Mouse (Mus musculus) right cerebral cortex, adult 2 months (tissue): ENCODE measurements at regions not wholly inside any gene's neighbourhood (a gene's known extent, or its start where the extent isn't known, plus 50 kb on each side); places are given as distances from the start of the nearest gene placed in this dataset.
A peak's percentile ranks its signal among the peaks of the same experiment; 100 is the strongest.

Experiments
- DNase-seq, 2 experiments: peaks; one replicate each; pipeline ENCODE4 v3.0.0; 2021 to 2022; ENCODE audit warnings: low spot score in 2 of 2

DNA sequence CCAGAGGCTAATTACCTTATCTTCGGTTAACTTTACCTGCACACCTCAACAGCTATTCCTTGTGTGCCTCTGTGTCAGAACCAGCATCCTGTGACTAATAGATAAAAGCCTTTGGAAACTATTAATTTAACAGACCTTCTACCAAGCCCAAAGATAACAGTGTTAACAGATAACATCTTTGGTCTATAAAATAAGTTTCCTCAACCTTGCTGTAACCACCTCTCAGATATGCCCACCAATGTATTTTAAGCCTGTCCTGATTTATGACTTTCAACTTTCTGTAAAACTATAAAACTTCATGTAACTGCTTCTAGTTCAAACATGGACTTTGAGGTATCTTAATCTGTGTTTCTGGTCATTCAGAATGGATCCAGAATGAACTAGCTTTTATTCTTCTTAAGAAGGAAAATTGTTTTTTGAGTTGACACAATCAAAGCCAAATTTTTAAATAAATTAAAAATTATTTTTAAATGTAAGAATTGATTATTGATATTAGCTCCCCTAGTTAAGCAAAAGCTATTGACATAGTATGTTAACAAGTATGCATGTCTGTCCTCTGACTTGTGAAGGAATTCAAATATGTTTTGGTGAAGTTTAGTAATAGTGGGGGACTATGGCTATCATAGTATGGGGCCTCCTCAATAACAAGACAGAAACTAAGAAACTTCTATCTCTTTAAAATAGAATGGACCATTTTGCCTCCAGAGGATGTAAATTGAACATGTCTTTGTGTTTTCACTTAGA lies 238.7 kb upstream of the Marcks start:
- DNase-seq, result no peak

DNA sequence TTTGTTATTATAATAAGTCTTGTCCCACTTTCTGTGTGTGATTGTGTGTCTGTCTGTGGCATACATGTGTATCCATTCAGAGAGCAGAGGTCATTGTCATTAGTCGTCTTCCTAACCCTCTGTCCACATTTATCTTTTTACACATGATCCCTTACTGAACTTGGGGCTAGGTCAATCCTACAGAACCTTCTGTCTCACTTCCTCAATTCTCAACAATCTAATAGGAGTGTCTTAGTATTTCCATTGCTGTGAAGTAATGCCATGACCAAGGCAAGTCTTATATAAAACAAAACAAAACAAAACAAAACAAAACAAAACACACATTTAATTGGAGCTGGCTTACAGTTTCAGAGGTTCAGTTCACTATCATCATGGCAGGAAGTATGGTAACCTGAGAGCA lies 237.5 kb upstream of the Marcks start:
- DNase-seq, result no peak

DNA sequence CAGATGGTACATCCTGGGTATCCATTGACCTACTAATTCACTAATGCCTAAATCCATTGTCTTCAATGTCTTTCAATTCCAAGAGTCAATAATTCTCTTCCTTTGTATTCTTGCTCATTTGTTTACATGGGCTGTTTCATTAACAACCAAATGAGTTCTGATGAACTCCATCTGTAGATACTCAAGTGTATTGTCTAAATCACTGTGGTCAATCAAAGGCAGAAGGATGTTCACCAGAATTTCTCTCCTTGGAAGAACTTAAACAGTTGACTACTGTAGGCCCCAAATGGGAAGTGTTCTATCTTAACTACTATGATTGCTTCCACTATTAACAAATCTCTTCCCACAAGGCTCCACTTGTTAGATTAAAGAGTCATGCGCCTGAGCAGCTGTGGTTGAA lies 236.9 kb upstream of the Marcks start:
- DNase-seq, result no peak

DNA sequence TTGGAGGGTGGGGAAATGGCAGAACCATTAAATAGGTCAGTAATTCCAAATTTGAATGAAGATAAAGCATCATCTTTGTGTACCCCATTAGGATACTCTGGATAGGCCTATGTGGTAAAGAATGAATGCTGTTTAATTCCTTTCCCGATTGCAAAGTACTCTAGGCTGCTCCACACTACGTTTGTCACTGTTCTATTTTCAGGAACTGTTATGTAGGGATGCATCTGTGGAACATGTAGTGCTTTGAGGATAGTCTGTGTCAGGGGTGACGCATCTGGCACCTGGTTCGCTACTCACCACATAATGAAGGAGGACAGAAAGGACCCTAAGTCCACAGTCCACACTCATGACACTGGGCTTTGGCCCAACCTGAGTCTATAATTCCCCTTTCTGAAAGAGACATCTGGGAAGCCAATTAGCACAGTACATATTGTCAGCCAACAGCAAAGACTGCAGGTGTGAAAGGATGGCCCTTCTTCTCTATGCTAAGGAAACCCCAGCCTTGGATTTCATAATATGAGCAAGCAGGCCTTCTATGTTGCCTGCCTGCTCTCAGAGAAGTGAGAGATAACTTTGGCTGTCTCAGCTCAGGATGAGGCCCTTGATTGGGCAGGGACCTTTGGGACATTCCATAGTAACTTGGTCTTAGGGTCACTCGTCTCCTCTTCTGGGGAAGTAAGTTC lies 230.4 kb upstream of the Marcks start:
- no peak for DNase-seq

DNA sequence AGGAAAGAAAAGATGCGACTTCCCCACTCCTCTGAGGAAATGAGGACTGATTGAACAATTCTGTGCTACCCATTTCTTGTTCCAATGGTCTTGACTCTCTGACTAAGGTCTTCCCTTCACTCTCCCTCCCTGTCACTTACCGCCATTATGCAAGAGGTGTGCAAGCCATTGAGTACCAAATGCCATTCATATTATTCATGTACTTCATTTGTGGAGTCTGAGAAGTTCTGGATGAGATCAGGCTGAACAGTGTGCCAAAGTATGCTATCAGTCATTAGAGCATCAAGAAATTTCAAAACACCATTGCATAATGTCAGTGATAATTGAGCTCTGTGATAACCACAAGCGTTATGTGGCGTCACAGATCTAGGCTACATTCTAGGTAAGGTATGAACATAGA lies 229.1 kb upstream of the Marcks start:
- DNase-seq, result no peak

DNA sequence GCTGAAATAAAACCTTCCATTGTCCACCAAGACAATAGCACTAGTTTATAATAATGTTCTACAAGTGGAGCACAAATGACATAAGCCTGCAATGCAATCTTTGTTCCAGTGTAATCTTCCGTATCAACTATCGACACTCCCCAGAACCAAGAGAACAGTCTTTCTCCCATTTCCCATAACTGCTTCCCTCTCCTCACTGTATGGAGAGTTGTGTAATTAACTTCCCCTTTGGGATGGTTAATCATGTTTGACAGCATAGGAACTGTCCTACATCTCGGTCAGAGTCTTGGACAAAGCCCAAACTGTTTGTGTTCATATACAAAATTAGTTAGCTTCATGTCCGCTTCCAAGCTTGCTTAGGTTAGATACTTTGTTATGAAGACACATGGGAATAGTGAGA lies 225.8 kb upstream of the Marcks start:
- no peak for DNase-seq

DNA sequence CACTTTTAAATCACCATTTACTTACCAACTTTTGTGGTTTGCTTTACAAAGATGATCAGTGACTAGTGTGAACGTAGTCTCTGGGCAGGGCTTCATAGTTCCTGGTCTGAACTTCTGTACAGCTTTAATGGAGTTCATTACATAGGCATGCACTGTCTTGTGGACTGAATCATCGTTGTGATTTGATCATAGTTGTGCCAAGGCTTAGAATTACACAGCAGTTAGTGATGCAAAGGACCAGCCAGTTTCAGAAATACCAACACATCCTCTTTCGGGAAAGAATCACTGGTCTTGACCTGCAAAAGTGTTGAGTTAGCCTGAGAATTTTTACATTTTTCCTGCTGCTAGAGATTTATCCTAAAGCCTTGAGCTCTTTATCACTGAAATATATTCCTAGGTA lies 222.3 kb upstream of the Marcks start:
- DNase-seq, result no peak

DNA sequence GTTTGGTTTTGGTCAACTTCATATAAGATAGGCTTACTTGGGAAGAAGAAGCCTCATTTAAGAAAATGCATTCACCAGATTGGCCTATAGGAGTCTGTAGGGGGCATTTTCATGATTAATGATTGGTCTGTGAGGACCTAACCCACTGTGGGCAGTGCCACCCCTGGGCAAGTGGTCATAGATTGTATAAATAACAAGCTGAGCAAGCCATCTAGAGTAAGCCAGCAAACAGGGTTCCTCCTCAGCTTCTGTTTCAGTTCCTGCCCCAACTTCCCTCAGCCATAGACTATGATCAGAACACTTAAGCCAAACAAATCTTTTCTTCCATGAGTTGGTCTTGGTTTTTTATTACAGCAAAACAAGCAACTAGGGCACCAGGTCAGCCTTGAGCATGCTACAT lies 220.2 kb upstream of the Marcks start:
- DNase-seq, result no peak

DNA sequence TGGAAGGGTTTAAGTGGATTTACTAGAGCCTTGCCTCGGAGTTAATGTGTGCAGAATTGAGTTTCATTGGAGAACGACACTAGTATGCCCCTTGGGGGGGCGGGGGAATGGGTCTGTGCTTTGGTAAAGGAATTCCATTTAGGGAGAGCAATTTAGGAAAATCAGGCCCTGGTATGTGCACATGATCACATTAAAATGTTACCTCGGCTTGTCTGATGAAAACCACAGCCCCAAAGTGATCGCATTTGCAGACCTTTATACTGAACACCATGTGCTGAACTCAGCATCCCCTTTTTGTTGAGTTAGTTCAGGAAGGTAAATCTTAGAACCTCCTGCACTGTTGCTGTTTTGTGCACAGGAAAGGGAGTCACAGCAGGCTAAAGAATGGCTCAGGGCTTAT lies 219.6 kb upstream of the Marcks start:
- DNase-seq, result no peak

DNA sequence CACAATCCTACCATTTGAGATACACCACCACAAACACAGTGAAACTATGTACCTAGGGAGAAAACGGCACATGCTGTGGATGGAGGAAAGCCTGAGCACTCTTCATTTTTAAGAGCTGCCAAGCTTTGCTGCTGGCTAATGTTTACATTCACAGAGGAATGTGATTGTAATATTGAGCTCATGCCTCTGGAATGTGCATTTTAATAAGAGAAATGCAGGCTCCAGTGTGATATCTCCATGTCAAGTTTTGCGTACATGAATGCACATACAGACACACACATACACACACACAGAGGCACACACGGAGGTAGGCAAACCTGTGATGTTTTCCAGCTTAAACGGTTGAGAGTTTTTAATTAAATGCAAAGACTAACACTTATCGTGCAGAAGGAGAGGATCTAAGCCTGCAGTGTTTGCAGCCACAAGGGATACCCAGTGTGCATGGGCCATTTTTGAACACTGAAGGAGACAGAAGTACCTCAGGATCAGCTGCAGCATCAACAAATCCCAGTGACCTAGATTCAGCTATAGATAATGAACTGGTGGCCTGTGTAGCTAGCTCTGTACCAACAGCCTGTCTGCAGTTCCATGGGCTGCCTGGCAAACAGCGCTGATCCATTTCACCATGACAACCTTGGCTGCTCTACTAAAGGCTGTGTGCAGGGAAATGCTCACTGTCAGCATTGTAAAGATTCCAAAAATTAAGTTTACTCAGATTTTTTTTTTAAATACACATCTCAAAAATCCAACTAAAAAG lies 218.8 kb upstream of the Marcks start:
- DNase-seq, result peak; percentile 49 to 63

DNA sequence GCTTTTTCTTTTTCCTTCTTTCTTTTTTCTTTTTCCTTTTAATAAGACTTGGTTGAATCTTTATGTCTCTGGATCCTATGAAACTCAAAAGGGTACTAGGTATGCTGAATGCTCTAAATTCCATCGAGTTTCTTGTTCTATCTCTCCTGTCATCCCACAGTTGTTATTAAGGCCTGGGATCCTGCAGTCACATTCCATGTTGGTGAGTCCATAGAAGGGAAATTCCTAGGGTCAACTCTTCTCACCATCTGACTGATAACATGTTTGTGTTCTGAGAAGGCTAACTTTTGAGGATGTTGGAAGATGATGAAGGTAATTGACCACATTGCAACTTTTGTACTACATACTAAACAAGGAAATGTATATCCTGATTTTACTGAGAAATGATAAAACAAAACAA lies 210.5 kb upstream of the Marcks start:
- no peak for DNase-seq

DNA sequence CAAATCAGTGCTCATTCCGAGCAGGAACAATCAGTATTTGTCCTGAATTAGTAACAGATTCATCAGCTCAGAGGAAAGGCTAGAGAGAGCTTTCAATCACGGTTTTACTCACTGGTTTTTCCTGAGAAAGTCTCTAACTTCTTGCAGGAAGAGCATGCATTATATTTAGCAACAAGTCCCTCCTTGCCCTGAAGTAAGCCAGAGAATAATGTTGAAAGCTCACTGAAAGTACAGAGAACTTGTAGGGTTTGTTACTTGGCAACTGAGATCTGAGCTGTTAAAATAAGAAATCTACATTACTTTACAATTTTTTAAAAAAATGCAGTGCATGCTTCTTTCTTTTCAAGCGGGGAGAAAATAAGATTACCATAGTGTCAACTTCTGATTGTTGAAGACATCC lies 209.7 kb upstream of the Marcks start:
- no peak for DNase-seq

DNA sequence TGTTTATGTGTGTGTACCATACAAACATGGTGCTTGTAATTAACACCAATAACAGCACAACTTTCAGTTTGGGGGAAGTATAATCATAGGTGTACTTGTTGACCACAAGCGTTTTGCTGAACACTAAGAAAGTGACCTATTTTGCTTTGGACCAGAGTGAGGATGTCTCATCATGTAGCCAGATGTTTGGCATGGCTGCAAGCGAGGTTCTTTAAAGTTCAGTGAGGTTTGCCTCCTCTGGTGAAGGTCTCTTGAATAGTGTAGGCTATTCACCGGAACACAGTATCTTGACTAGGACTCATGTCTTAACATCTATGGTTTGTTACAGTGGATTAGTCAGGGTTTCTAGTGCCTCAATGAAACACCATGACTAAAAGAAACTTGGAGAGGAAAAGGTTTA lies 208.9 kb upstream of the Marcks start:
- DNase-seq, result no peak

DNA sequence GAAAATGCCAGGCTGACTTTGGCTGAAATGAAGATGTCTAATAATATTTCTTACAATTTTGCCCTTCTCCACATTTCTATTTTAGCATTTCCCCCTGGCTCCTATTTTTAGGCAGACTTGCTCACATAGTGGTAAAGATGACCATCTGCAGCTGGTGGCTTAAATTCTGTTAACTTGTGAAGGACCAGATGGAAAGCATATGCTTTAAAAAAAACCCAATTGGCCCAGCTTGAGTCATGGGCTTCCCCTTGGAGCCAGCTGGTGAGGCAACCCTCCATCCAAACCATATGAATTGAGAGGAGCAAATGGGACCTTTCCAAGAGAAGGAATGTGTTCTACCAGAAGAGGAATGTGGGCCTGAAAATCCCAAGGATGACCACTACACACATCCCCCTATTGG lies 204.0 kb upstream of the Marcks start:
- peak in 1 of 2 experiments; percentile 24 for DNase-seq

DNA sequence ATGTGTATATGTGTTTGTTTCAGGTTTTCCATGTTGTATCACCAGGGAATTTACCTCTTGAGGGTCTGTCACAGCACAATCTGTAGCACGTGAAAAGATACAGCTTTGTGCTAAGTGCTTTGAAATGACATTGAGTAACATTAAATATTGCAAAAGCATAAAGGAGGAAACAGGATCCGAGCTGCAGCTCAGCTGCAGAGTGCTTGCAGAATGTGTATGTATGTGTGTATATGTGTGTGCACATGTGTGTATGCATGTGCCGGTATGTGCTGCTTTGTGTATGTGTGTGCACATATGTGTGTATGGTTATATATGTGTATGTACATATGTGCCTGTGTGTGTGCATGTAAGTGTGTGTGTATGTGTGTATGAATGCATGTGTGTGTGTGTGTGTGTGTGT lies 200.9 kb upstream of the Marcks start:
- no peak for DNase-seq

DNA sequence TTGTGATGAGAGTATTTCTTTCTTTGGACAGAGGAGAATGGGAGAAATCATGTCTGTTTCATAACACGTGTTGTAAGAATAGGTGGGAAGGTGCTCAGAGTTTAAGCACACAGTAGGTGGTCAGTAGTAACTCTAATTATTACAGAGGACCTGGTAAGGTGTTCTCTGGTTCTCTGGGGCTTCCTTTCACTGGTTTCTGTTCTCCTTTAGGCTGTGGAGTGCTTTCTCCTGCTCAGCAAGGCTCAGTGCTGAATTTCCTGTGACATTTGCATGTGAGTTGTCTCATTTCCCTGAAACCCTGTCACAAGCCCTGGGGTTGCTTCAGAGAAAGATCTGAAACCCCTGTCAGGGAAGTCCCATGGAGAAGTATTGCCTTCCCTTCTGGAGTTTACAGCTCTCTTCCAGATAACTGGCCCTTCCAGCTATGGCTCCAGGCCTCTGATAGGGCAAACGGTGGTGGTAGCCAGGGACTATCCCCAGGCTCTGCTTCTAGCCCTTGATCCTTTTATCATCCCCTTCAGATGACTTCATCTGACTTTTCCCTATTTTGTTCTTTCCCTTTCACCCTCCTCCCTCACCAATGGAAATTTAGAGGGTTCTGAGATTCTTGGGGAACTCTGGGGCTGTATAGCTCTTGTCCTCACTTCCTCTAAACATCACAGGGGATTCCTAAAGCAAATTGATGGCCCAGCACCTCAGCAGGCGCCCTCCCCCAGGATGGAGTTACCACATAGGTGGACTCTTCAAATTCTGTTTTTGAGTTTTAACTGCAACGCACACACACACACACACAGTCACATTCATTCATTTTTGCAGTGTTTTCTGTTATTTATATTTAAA lies 199.6 kb upstream of the Marcks start:
- no peak for DNase-seq

DNA sequence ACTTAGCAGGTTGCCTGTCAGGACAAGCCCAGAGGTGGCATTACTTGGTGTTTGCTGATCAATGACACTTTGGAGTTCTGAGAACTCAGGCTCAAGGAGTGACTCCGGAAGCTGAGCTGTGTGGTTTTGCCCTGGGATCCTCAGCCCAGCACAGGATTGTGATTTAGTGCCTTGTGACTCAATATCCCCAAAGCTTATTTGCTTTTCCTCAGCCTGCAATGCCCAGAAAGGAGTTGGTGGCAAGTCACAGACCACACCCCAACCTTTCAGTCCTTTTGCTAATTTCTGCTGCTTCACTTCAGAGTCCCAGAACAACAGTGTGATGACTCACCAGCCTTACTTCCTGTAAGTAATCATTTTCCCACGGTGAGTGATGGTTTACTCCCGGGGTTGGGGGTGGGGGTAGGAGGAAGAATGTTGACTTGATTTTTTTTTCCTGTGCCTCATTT lies 198.5 kb upstream of the Marcks start:
- no peak for DNase-seq

DNA sequence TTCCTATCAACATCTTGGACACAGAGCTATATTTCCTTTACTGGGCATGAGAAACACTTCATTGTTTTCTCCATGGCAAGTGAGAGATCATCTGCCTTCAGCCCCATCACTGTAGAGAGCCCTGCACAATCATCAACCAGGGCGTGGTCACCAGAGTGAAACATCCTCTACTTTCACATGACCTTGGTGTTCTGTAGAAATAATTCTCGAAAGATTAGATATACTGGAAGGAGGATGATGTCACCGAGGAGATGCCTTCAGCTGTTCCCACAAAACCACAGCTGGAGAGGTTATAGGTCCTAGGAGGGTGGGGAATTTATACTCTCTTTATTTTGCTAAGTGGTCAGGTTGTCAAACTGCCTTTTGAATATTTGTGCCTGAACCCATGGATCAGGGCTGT lies 196.4 kb upstream of the Marcks start:
- DNase-seq, result no peak

DNA sequence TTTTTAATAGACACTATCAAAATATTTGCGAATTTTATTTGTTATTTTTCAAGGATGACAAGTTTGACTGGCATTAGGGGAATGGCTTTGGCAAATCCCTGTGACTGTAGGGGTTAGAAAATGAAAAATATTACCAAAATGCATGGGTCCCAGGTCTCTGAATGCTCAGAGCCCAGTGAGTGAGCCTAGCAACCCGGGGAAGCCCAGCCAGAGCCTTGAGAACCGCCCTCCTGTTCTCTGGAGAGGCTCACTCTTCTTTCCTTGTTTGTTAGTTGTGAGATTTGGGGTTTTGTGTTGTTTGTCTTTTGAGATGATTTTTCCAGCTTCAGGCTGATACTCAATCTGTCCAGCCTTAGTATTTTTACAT lies 187.4 kb upstream of the Marcks start:
- DNase-seq, result no peak

DNA sequence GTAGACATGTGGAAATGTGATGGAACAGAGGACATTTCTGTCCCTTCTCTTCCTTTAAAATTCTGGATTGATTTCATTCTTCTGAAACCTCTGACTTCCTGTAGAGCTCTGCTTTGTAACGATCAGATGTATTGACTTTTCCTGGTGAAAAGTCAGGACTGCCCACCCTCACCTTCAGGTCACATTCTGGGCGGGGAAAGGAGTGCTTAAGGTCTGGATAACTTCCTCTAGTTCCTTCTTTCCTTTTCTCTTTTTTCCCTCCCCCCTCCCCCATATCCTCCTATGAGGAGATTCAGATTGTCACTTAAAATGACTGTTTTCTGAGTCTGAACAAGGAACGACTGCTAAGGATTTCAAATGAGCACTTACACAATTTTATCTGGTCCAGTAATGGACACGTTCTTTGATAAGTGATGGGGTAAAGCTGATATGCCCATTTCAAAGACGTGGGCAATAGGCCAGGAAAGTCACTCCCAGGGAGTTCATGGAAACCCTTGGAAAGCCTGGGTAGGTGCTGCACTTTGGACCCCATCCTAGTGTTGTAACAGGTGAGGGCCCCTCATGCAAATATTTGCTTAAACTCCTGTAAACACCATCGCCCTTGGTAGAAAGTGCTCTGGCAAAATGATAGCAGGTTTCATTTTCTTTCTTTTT lies 186.9 kb upstream of the Marcks start:
- no peak for DNase-seq

DNA sequence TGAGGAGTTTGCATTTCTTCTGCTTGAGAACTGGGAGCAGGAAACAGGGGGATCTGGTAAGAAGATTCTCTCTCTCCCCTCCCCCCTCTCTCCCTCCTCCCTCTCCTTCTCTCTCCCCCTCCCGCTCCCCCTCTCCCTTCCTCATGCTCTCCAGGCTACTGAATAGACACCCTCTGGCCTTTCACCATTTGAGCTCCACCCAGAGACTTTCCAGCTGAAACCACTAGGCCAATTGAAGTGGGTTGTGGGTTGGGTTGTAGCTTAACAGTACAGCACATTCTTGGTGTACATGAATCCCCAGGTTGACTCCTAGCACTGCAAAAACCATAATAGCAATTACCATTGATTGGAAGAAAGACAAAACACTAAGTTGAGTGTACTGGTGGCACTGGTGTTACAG lies 185.0 kb upstream of the Marcks start:
- DNase-seq, result no peak

DNA sequence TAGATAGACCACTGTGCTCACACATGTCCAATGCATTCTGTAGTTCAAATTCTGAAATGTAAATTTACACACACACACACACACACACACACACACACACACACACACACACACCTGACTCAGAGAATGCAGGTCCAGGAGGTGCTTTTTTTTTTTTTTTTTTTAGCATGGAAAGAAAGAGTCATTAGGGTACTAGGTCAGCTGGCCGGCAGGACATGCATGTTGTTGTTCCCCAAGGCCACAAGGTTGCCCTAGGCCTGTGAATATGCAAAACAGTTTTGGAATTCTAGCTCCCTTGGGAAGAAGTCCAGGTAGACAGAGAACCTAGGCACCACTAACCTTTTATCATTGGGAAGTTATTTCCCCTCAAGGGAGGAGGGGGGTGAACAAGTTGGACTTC lies 184.1 kb upstream of the Marcks start:
- DNase-seq, result no peak
